Mouse (Mus musculus) liver, embryonic 13.5 days (tissue): Measurements from ENCODE around the gene Pck2. TPM values are rescaled to one million over a fixed set of nuclear protein-coding genes. Genes with fewer than 3 reads are reported as not detected.
A peak's percentile ranks its signal among the peaks of the same experiment; 100 is the strongest.

ENCODE experiments used
- ATAC-seq: fragments of 200-750 bp; cut with Nextera tagmentation; 2 replicates; pipeline ENCODE4 v1.8.0; 2017; ENCODE audit warnings: low read depth, mild to moderate bottlenecking, moderate number of reproducible peaks, moderate library complexity
- DNase-seq: peaks from one replicate; pipeline ENCODE4 v3.0.0; 2022
- H3K27ac ChIP-seq: fragments of 300-500 bp; sonication (generic); 2 replicates; pipeline ENCODE4 v1.5.1; 2015; ENCODE audit warnings: moderate library complexity, mild to moderate bottlenecking, inconsistent platforms
- H3K27me3 ChIP-seq: fragments of 300-500 bp; sonication (generic); 2 replicates; pipeline ENCODE4 v1.6.1; 2015; ENCODE audit warnings: mild to moderate bottlenecking, inconsistent platforms
- H3K36me3 ChIP-seq: fragments of 300-500 bp; sonication (generic); 2 replicates; pipeline ENCODE4 v1.6.1; 2015; ENCODE audit warnings: mild to moderate bottlenecking, inconsistent platforms
- H3K4me1 ChIP-seq: fragments of 300-500 bp; sonication (generic); replicated peaks from 2 replicates; pipeline ENCODE4 v1.6.1; 2015; ENCODE audit warnings: inconsistent platforms
- H3K4me2 ChIP-seq: fragments of 300-500 bp; sonication (generic); 2 replicates; pipeline ENCODE4 v1.6.1; 2015; ENCODE audit warnings: inconsistent platforms, mild to moderate bottlenecking, moderate library complexity
- H3K4me3 ChIP-seq: fragments of 300-500 bp; sonication (generic); replicated peaks from 2 replicates; pipeline ENCODE4 v1.5.1; 2015; ENCODE audit warnings: mild to moderate bottlenecking, inconsistent platforms
- H3K9ac ChIP-seq: fragments of 300-500 bp; sonication (generic); 2 replicates; pipeline ENCODE4 v1.6.1; 2015; ENCODE audit warnings: mild to moderate bottlenecking, inconsistent platforms
- H3K9me3 ChIP-seq: fragments of 300-500 bp; sonication (generic); replicated peaks from 2 replicates; pipeline ENCODE4 v1.6.1; 2016; ENCODE audit warnings: inconsistent platforms
- WGBS: fragments of 180-500 bp; shearing (Covaris S2); methylation state at CpG from one replicate; pipeline ENCODE4 v1.1.7; 2015; ENCODE audit not compliant: insufficient replicate concordance; 5-methylcytosine and 5-hydroxymethylcytosine counted together
- polyA plus RNA-seq: library from polyadenylated mRNA; unstranded; fragments of >200 nt; fragmentation: Nextera tagmentation; extraction: Ambion mirVana; gene quantifications from 2 replicates; pipeline ENCODE4 v1.2.1, GENCODE M21; 2015

Gene Pck2
- polyA plus RNA-seq, 1 experiment from 2014 or later = 32.2 TPM

GRCm38 (mm10) chr14:55558740-55559448 is 18.8 kb downstream of the Pck2 start:
- Histone ChIP-seq H3K4me1 (peaks cover 69% of the 10 kb centered on the region), H3K36me3 (peaks cover 20% of the 10 kb centered on the region), H3K27me3 (no peaks in the 10 kb centered on the region), H3K4me3 (peak overlapping the region; percentile 78), H3K4me2 (peak overlapping the region; percentile 89), H3K9me3 (no peaks in the 10 kb centered on the region), H3K9ac (peak overlapping the region; percentile 93), H3K27ac (peak overlapping the region; percentile 99)
- peak; percentile 52 for DNase-seq
- peak; percentile 34 for ATAC-seq
- WGBS = 32% methylated on average over 6 of the region's 6 CpGs

GRCm38 (mm10) chr14:55559799-55560201 is 19.7 kb downstream of the Pck2 start, which contains the start of gene Dcaf11:
Gene Dcaf11, plus strand, starts transcription at chr14:55560006.
- Histone ChIP-seq H3K36me3 (peaks cover 29% of the 10 kb centered on the region), H3K4me3 (peak within 1 kb of the TSS; percentile 78), H3K27ac (peak within 1 kb of the TSS; percentile 99), H3K9me3 (no peaks in the 10 kb centered on the region), H3K4me2 (peak within 1 kb of the TSS; percentile 89), H3K9ac (peak within 1 kb of the TSS; percentile 93), H3K4me1 (peaks cover 60% of the 10 kb centered on the region), H3K27me3 (no peaks in the 10 kb centered on the region)
- peak; percentile 79 for ATAC-seq
- WGBS = under 1% methylated on average over 27 of the region's 27 CpGs
- DNase-seq = peak; percentile 89

GRCm38 (mm10) chr14:55560202-55561073 is 20.4 kb downstream of the Pck2 start, which contains the start of gene A730061H03Rik:
Gene A730061H03Rik, minus strand, starts transcription at chr14:55560406.
- Histone ChIP-seq H3K4me3 (peak within 1 kb of the TSS; percentile 78), H3K27ac (peak within 1 kb of the TSS; percentile 99), H3K4me1 (peaks cover 56% of the 10 kb centered on the region), H3K4me2 (peak within 1 kb of the TSS; percentile 89), H3K9me3 (no peaks in the 10 kb centered on the region), H3K27me3 (no peaks in the 10 kb centered on the region), H3K9ac (peak within 1 kb of the TSS; percentile 93), H3K36me3 (peaks cover 35% of the 10 kb centered on the region)
- ATAC-seq = peak; percentile 87
- DNase-seq = peak; percentile 97
- under 1% methylated on average over 51 of the region's 51 CpGs for WGBS

GRCm38 (mm10) chr14:55561860-55562259 is 21.8 kb downstream of the Pck2 start:
- Histone ChIP-seq H3K4me3 (peak overlapping the region; percentile 78), H3K9me3 (no peaks in the 10 kb centered on the region), H3K27me3 (no peaks in the 10 kb centered on the region), H3K9ac (peak overlapping the region; percentile 67; the same call in 1 of the 2 replicates), H3K27ac (peak overlapping the region; percentile 99), H3K4me2 (peak overlapping the region; percentile 89), H3K4me1 (peaks cover 43% of the 10 kb centered on the region), H3K36me3 (peaks cover 50% of the 10 kb centered on the region)
- ATAC-seq (no peak), DNase-seq (no peak)
- WGBS = 81% methylated on average over 10 of the region's 10 CpGs

- Histone ChIP-seq H3K9me3 (no peaks in the 10 kb centered on the region), H3K4me2 (no peak overlapping the region), H3K9ac (no peak overlapping the region), H3K4me1 (peaks cover 29% of the 10 kb centered on the region), H3K4me3 (no peak overlapping the region), H3K27me3 (no peaks in the 10 kb centered on the region), H3K27ac (no peak overlapping the region), H3K36me3 (peaks cover 63% of the 10 kb centered on the region)
- 82% methylated on average over 11 of the region's 11 CpGs for WGBS
- DNase-seq (no peak), ATAC-seq (no peak)
Observed at GRCm38 (mm10) chr14:55563249-55563648, 23.2 kb downstream of the Pck2 start.

GRCm38 (mm10) chr14:55565748-55566147 is 25.7 kb downstream of the Pck2 start:
- Histone ChIP-seq H3K4me1 (peaks cover 23% of the 10 kb centered on the region), H3K9me3 (no peaks in the 10 kb centered on the region), H3K9ac (no peak overlapping the region), H3K27ac (no peak overlapping the region), H3K4me2 (no peak overlapping the region), H3K4me3 (no peak overlapping the region), H3K36me3 (peaks cover 88% of the 10 kb centered on the region), H3K27me3 (no peaks in the 10 kb centered on the region)
- no peak for DNase-seq
- ATAC-seq = no peak
- WGBS = 78% methylated on average over 3 of the region's 3 CpGs

- Histone ChIP-seq H3K9me3 (no peaks in the 10 kb centered on the region), H3K36me3 (peaks cover 84% of the 10 kb centered on the region), H3K27me3 (no peaks in the 10 kb centered on the region), H3K4me3 (no peak overlapping the region), H3K9ac (no peak overlapping the region), H3K4me1 (peaks cover 22% of the 10 kb centered on the region), H3K4me2 (no peak overlapping the region), H3K27ac (no peak overlapping the region)
- ATAC-seq = no peak
- no peak for DNase-seq
- 80% methylated on average over 3 of the region's 3 CpGs for WGBS
Observed at GRCm38 (mm10) chr14:55567496-55567895, 27.4 kb downstream of the Pck2 start.

GRCm38 (mm10) chr14:55570588-55570987 is 30.5 kb downstream of the Pck2 start:
- Histone ChIP-seq H3K4me1 (peaks cover 24% of the 10 kb centered on the region), H3K9ac (no peak overlapping the region), H3K36me3 (peaks cover 53% of the 10 kb centered on the region), H3K27me3 (no peaks in the 10 kb centered on the region), H3K9me3 (no peaks in the 10 kb centered on the region), H3K27ac (no peak overlapping the region; the same call in 1 of the 2 replicates), H3K4me2 (no peak overlapping the region), H3K4me3 (no peak overlapping the region)
- ATAC-seq (no peak), DNase-seq (no peak)
- 58% methylated on average over 2 of the region's 2 CpGs for WGBS

GRCm38 (mm10) chr14:55571760-55572159 is 31.7 kb downstream of the Pck2 start:
- Histone ChIP-seq H3K4me1 (peaks cover 31% of the 10 kb centered on the region), H3K36me3 (peaks cover 41% of the 10 kb centered on the region), H3K4me2 (no peak overlapping the region), H3K27me3 (no peaks in the 10 kb centered on the region), H3K9ac (no peak overlapping the region), H3K9me3 (no peaks in the 10 kb centered on the region), H3K27ac (peak overlapping the region; percentile 53; the same call in 1 of the 2 replicates), H3K4me3 (no peak overlapping the region)
- ATAC-seq (no peak), DNase-seq (no peak)

- Histone ChIP-seq H3K9me3 (no peaks in the 10 kb centered on the region), H3K36me3 (peaks cover 15% of the 10 kb centered on the region), H3K4me2 (no peak within 1 kb of the TSS), H3K27me3 (no peaks in the 10 kb centered on the region), H3K9ac (peak within 1 kb of the TSS; percentile 4; the same call in 1 of the 2 replicates), H3K4me3 (no peak within 1 kb of the TSS), H3K27ac (no peak within 1 kb of the TSS), H3K4me1 (peaks cover 59% of the 10 kb centered on the region)
- ATAC-seq = no peak
- WGBS = 61% methylated on average over 8 of the region's 8 CpGs
- no peak for DNase-seq
Observed at GRCm38 (mm10) chr14:55575302-55575701, 35.2 kb downstream of the Pck2 start, which contains the start of gene Fitm1. Gene Fitm1, plus strand, starts transcription at chr14:55575617.

- Histone ChIP-seq H3K4me1 (peaks cover 57% of the 10 kb centered on the region), H3K27me3 (no peaks in the 10 kb centered on the region), H3K4me3 (no peak overlapping the region), H3K36me3 (peaks cover 16% of the 10 kb centered on the region), H3K9ac (peak overlapping the region; percentile 4; the same call in 1 of the 2 replicates), H3K4me2 (no peak overlapping the region), H3K27ac (no peak overlapping the region), H3K9me3 (no peaks in the 10 kb centered on the region)
- WGBS = 64% methylated on average over 13 of the region's 13 CpGs
- DNase-seq (no peak), ATAC-seq (no peak)
Observed at GRCm38 (mm10) chr14:55575711-55576110, 35.6 kb downstream of the Pck2 start.
